Mouse (Mus musculus): ENCODE data around the gene Hist1h4b.

- TF ChIP-seq CTCF (IDR thresholded peaks at IDR 0.05; ENCODE audit: extremely low read depth, insufficient read depth, low read length) = no peak
- TF ChIP-seq POLR2A (IDR thresholded peaks at IDR 0.05; ENCODE audit: extremely low read depth, insufficient read depth, low read length) = no peak
Measured at GRCm38 (mm10) chr13:23755000-23755399, 1.8 kb upstream of the Hist1h4b start.
